Mouse (Mus musculus) liver, adult 2 months (tissue): ENCODE measurements around the gene Cbwd1. TPM values are rescaled to one million over a fixed set of nuclear protein-coding genes. Genes with fewer than 3 reads are reported as not detected.
A peak's percentile ranks its signal among the peaks of the same experiment; 100 is the strongest.
"Not testable (repeated sequence)": the region's sequence is repeated elsewhere in the genome, so short reads cannot be mapped to it uniquely, and the experiment has no call there.

Experiments used
- DNase-seq: peaks from one replicate; pipeline ENCODE4 v3.0.0-alpha.2; 2011; ENCODE audit warnings: low read depth, low spot score; ENCODE audit errors: extremely low read depth
- H3K27ac ChIP-seq: fragments of 200-500 bp; replicated peaks from 2 replicates; pipeline ENCODE4 v1.5.1; 2012; ENCODE audit warnings: low read depth, mild to moderate bottlenecking, control low read depth, inconsistent platforms, low read length; ENCODE audit not compliant: insufficient read depth
- H3K27me3 ChIP-seq: fragments of 200-500 bp; 2 replicates; pipeline ENCODE4 v1.6.1; 2012; ENCODE audit warnings: mild to moderate bottlenecking, moderate library complexity, low read length, inconsistent platforms; ENCODE audit not compliant: control insufficient read depth, insufficient read depth
- H3K36me3 ChIP-seq: fragments of 200-500 bp; 2 replicates; pipeline ENCODE4 v1.6.1; 2012; ENCODE audit warnings: low read length, inconsistent platforms; ENCODE audit not compliant: control insufficient read depth, insufficient read depth
- H3K4me1 ChIP-seq: fragments of 200-500 bp; 2 replicates; pipeline ENCODE4 v1.6.1; 2011; ENCODE audit warnings: low read length; ENCODE audit not compliant: control insufficient read depth, insufficient read depth
- H3K4me3 ChIP-seq: fragments of 200-500 bp; 2 replicates; pipeline ENCODE4 v1.5.1; 2011; ENCODE audit warnings: low read depth, mild to moderate bottlenecking, control low read depth, low read length, moderate library complexity; ENCODE audit not compliant: insufficient read depth
- H3K79me2 ChIP-seq: fragments of 200-500 bp; 2 replicates; pipeline ENCODE4 v1.6.1; 2012; ENCODE audit warnings: inconsistent platforms, mild to moderate bottlenecking, low read length, moderate library complexity; ENCODE audit not compliant: control insufficient read depth, insufficient read depth
- H3K9ac ChIP-seq: fragments of 200-500 bp; 2 replicates; pipeline ENCODE4 v1.6.1; 2012; ENCODE audit warnings: low read depth, mild to moderate bottlenecking, control low read depth, inconsistent platforms, low read length
- CTCF ChIP-seq: fragments of 200-500 bp; IDR thresholded peaks from 2 replicates; pipeline ENCODE4 v1.5.1; 2011; ENCODE audit warnings: low read depth, low read length, control low read depth
- POLR2A ChIP-seq: fragments of 200-500 bp; IDR thresholded peaks from 2 replicates; pipeline ENCODE4 v1.6.1; 2011; ENCODE audit warnings: low read length, control low read depth; ENCODE audit not compliant: insufficient read depth; ENCODE audit errors: extremely low read depth
- WGBS: fragments of 180-500 bp; shearing (Covaris S2); methylation state at CpG from one replicate; pipeline ENCODE4 v1.1.7; 2018; 5-methylcytosine and 5-hydroxymethylcytosine counted together
- polyA plus RNA-seq: library from polyadenylated mRNA; depleted of rRNA; stranded (reverse); fragments of >200 nt; gene quantifications from 2 replicates; pipeline ENCODE4 v1.2.3, GENCODE M21; 2012
- total RNA-seq: library from RNA; depleted of rRNA; stranded (reverse); fragments of >200 nt; gene quantifications from 2 replicates; pipeline ENCODE4 v1.2.3, GENCODE M21; 2014

Cbwd1 gene
- total and polyA plus RNA-seq, 2 experiments, result 0.82 to 9.7 TPM

DNA sequence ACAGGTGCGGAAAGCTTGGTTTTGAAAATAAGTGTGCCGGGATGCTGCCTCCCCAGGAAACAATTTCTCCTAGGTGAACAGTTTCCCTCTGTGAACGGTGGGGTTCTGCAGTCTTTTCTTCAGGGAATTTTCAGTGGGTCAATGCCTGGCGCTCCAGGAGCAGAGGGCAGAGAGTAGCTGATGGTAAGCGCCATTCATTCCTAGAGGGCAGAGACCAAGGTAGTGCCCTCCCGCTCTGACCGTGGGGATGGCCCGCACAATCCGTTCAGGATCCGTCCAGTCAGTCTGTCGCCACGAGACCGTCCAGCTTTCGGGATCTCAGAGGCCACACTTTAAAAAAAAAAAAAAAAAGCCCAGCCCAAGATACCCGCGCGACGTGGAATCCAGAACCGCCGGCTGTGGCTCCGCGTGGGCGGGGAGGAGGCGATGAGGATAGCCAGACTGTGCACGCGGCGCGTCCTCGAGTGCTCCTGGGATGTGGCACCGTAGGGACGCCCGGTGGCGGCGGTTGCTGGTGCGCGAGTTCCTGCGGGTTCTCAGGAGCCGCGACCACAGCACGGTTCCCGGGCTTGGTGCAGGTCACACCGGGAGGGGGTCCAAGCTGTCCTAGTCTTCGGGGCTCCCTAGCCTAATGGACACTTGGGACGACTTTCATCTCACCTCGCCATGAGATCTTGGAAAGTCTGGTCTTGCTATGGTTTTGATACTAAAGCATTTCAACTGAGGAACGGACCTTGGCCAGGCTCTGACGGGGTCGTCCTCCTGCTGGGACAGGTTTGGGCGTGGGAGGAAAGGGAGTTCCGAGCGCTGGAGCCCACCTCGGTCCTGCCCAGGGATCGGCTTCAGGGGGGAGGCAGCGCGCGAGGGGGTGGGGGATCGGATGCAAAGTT is 64.2 kb downstream of the Cbwd1 start:
- Histone ChIP-seq H3K36me3 (no peaks in the 10 kb centered on the region), H3K4me3 (no peak overlapping the region), H3K9ac (no peak overlapping the region), H3K27me3 (peaks cover 38% of the 10 kb centered on the region), H3K79me2 (no peaks in the 10 kb centered on the region), H3K27ac (no peak overlapping the region), H3K4me1 (0 out of 2 replicates have a peak, but pooled peaks cover 2% of the 10 kb centered on the region)
- WGBS, result 3% methylated on average over 57 of the region's 57 CpGs
- no peak for DNase-seq
- no peak for TF ChIP-seq CTCF
- TF ChIP-seq POLR2A, result no peak

DNA sequence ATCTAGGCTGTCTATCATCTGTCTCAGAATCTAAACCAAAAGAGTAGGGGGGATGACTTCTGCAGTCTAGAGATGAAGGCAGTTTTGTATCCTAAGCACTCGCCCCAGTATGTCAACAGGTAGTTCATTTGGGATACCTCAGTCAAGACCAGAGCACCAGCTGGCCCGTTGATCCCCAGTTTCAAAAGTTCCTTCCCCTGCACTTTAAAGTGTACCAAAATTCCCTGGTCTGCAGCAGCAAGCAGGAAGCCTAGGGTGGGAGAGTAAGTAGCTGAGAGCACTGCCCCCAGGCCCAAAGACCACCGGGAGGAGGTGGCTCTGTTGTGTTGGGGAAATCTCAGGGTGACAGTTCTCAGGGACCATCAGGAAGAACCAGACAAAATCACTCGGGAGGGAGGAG is 64.9 kb downstream of the Cbwd1 start:
- Histone ChIP-seq H3K27ac (no peak overlapping the region), H3K79me2 (no peaks in the 10 kb centered on the region), H3K9ac (no peak overlapping the region), H3K36me3 (no peaks in the 10 kb centered on the region), H3K4me3 (no peak overlapping the region), H3K4me1 (0 out of 2 replicates have a peak, but pooled peaks cover 2% of the 10 kb centered on the region), H3K27me3 (peaks cover 36% of the 10 kb centered on the region)
- no peak for DNase-seq
- no peak for TF ChIP-seq POLR2A
- TF ChIP-seq CTCF, result no peak
- 16% methylated on average over 4 of the region's 4 CpGs for WGBS

DNA sequence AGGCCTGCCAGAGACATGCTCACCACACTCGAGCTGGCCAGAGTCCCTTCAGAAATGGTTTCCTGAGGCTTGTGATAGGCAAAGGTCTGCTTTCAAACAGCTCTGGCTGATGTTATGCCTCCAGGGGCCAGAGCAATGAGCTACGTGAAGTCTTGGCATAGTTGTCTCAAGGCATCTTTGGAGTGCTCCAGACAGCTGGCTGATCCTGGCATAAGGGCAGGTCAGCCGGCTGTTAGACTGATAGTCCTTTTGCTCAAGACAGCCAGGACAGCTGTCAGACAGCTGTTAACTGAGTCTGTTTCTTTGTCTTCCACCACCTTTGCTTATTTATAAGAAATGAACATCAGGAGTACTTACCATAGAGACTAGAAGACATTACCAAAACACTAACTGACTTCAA is 74.5 kb downstream of the Cbwd1 start:
- Histone ChIP-seq H3K4me1 (no peaks in the 10 kb centered on the region), H3K4me3 (no peak overlapping the region), H3K27ac (no peak overlapping the region), H3K9ac (no peak overlapping the region), H3K27me3 (no peaks in the 10 kb centered on the region), H3K36me3 (no peaks in the 10 kb centered on the region), H3K79me2 (no peaks in the 10 kb centered on the region)
- no peak for DNase-seq
- WGBS, result 78% methylated on average over 3 of the region's 3 CpGs
- TF ChIP-seq POLR2A (no peak), CTCF (no peak)

DNA sequence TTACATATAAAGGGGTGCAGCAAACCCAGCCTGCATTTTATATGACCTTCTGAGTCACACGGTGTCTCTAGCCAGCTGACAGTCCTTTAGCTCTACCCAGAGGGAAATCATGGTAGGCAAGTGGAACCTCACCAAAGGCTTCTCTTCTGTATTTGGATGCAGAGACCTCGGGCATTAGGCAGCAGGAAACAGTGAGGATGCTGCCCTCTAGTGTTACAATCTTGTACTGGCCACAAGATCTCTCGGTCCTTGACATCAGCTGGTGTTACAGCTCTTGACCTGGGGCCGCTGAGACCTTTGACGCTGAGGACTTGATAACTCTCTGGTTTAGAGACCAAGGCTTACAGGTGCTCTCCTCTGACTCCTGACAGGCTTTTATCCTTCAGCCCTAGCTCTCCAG is 75.9 kb downstream of the Cbwd1 start:
- peak; percentile 42 for DNase-seq
- 11% methylated on average over 5 of the region's 5 CpGs for WGBS
- H3K4me1 ChIP-seq, result no peaks in the 10 kb centered on the region
- H3K27ac ChIP-seq, result no peak overlapping the region
- no peak overlapping the region for H3K4me3 ChIP-seq
- no peaks in the 10 kb centered on the region for H3K79me2 ChIP-seq
- no peaks in the 10 kb centered on the region for H3K36me3 ChIP-seq
- peak; percentile 68 for TF ChIP-seq CTCF
- TF ChIP-seq POLR2A, result no peak
- no peak overlapping the region for H3K9ac ChIP-seq
- no peaks in the 10 kb centered on the region for H3K27me3 ChIP-seq

DNA sequence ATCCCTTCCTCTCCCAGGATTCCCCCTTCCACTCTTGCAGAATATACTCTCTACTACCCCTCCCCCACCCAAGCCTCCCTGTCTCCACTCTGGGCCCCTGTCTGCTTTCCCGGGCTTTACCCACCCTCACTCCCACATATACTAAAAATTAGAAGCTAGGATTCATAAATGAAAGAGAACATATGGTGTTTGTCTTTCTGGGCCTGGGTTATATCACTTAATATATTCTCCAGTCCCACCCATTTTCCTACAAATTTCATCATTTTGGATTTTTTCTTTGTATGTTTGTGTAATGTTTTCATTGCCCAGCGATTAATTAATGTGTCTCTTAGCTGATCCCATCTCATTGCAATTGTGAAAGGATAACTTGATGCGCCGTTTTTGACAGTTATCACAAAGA is 80.2 kb downstream of the Cbwd1 start:
- no peak for DNase-seq
- no peaks in the 10 kb centered on the region for H3K79me2 ChIP-seq
- WGBS, result 77% methylated on average over 4 of the region's 4 CpGs
- H3K4me1 ChIP-seq, result no peaks in the 10 kb centered on the region
- no peak overlapping the region for H3K9ac ChIP-seq
- TF ChIP-seq CTCF (no peak), POLR2A (no peak)
- H3K36me3 ChIP-seq, result no peaks in the 10 kb centered on the region
- H3K27ac ChIP-seq, result no peak overlapping the region
- no peaks in the 10 kb centered on the region for H3K27me3 ChIP-seq
- H3K4me3 ChIP-seq, result no peak overlapping the region

DNA sequence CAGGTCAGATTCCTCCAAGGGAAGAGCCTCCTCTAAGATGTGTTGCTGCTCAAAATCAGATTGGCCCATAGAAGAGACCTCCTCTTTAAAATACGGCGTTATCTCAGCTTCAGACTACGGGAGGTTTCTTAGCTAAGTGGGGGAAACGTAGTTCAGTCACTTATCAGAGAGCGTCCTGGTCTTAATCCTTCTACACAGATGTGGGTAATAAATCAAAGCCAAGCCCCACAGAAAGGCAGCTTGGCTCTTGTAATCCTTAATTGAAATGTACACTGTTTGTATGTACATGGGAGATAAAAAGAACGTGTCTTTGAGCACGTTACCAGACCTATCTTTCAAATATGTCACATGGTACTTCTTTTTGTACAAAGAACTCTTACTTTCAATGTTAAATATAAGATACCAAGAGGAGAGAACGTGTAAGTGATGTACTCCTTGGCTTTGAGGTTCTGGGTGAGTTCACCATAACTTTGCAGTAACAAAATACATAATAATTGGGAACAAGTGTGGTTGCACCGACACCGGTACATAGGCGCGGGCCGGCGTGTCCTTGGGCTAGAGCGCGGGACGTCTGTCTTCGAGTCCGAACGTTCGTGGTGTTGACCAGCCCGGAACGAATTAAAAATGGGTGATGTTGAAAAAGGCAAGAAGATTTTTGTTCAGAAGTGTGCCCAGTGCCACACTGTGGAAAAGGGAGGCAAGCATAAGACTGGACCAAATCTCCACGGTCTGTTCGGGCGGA is 86.1 kb downstream of the Cbwd1 start, which contains the start of gene Gm10053:
Gene Gm10053, plus strand, starts transcription at position 558 of the 742 bp plus-strand sequence.
- H3K27me3 ChIP-seq, H3K4me3 ChIP-seq, H3K79me2 ChIP-seq, H3K9ac ChIP-seq, H3K27ac ChIP-seq, H3K36me3 ChIP-seq, H3K4me1 ChIP-seq, DNase-seq: not testable (repeated sequence)
- 77% methylated on average over 23 of the region's 26 CpGs for WGBS
